Mouse (Mus musculus) embryonic fibroblast, embryonic 13.5 days (primary cell): ENCODE results near the gene Gab1.

ENCODE experiments used
- CTCF ChIP-seq: IDR thresholded peaks from 2 replicates; pipeline ENCODE4 v1.5.1; 2011; ENCODE audit warnings: mild to moderate bottlenecking, control low read depth, low read length, moderate library complexity, borderline replicate concordance; ENCODE audit not compliant: insufficient read depth
- POLR2A ChIP-seq: IDR thresholded peaks from 2 replicates; pipeline ENCODE4 v1.6.1; 2011; ENCODE audit warnings: low read depth, mild to moderate bottlenecking, control low read depth, low read length, moderate library complexity

GRCm38 (mm10) chr8:80807807-80808505, 72.4 kb downstream of the Gab1 start:
- TF ChIP-seq CTCF: no peak
- TF ChIP-seq POLR2A: no peak
